Comparison of ENCODE assay signal across 10 mouse cellular contexts in genomic region chr2:30759088-30759374, GRCm38 (mm10). TPM values are rescaled to one million over a fixed set of nuclear protein-coding genes. Genes with fewer than 3 reads are reported as not detected.
DNase-seq lines count a peak whose midpoint lies in the region; ATAC-seq and TF ChIP-seq lines count a peak whose summit lies in the region.
"Had no signal": no experiment of that assay in that cellular context is flagged by ENCODE, and none has a peak within 500 bp of the region (broad histone marks: within the 10 kb centered on the region; RNA-seq: fewer than 3 reads in every experiment).

No protein-coding gene starts in this region.

- WGBS in heart, postnatal 0 days = 64% methylated on average over 4 of the region's 4 CpGs
- 49% methylated on average over 4 of the region's 4 CpGs for WGBS in forebrain, embryonic 16.5 days
- WGBS in liver, embryonic 13.5 days (ENCODE audit: insufficient replicate concordance) = 52% methylated on average over 4 of the region's 4 CpGs

- no peaks in the 10 kb centered on the region for H3K27me3 ChIP-seq in heart, postnatal 0 days (ENCODE audit: control insufficient read depth, insufficient read depth, low read length)
- no peaks in the 10 kb centered on the region for H3K27me3 ChIP-seq in forebrain, embryonic 16.5 days (replicated peaks; ENCODE audit: control insufficient read depth, insufficient read depth, low read length)
- H3K27me3 ChIP-seq in liver, embryonic 13.5 days = 0 out of 2 replicates have a peak, but pooled peaks cover 12% of the 10 kb centered on the region

- DNase-seq in heart, postnatal 0 days (ENCODE audit: low spot score) = no peak
- DNase-seq in heart, postnatal 14 days = no peak
- peak; percentile 60 for DNase-seq in R1 (ENCODE audit: low read depth, low spot score)
- DNase-seq in liver, embryonic 13.5 days = no peak
- no peak for DNase-seq in right cerebral cortex, postnatal 4 days
- DNase-seq in cerebellum, adult 9-11 months = no peak
- DNase-seq in spleen, postnatal 10 days (ENCODE audit: low spot score in 2 of 2) = no peak
- DNase-seq: gastrocnemius, postnatal 14 days had no signal

- peaks cover 27% of the 10 kb centered on the region for H3K4me1 ChIP-seq in heart, postnatal 0 days (ENCODE audit: control insufficient read depth, insufficient read depth)
- H3K4me1 ChIP-seq in forebrain, embryonic 16.5 days (replicated peaks; ENCODE audit: control insufficient read depth, insufficient read depth, low read length) = peaks cover 13% of the 10 kb centered on the region
- peaks cover 28% of the 10 kb centered on the region for H3K4me1 ChIP-seq in liver, embryonic 13.5 days (replicated peaks)

- no peak for ATAC-seq in heart, postnatal 0 days (ENCODE audit: insufficient read depth, low read depth)
- ATAC-seq in forebrain, embryonic 16.5 days = 0 out of 2 replicates have a peak, but pooled peaks have one; percentile 6
- ATAC-seq in liver, embryonic 13.5 days (ENCODE audit: low read depth) = no peak

- intact Hi-C loops in heart, postnatal 14 days (cut with DNase I) = loop anchor here (5.0 kb wide), 1 partner anchor 42 kb away; no protein-coding TSS in a partner anchor

- no peak for TF ChIP-seq EP300 in heart, postnatal 0 days (IDR thresholded peaks at IDR 0.05; ENCODE audit: low read depth)

- H3K27ac ChIP-seq in heart, postnatal 0 days (ENCODE audit: low read depth) = peak overlapping the region; percentile 87
- H3K27ac ChIP-seq in forebrain, embryonic 16.5 days (ENCODE audit: low read length) = 0 out of 2 replicates have a peak overlapping the region, but pooled peaks have one; percentile 20
- peak overlapping the region; percentile 71 for H3K27ac ChIP-seq in liver, embryonic 13.5 days
- H3K27ac ChIP-seq: macrophage had no signal

- TF ChIP-seq CTCF in heart, postnatal 0 days (IDR thresholded peaks at IDR 0.05; ENCODE audit: low read depth) = no peak

- no peak overlapping the region for H3K4me3 ChIP-seq in heart, postnatal 0 days (ENCODE audit: low read depth, low read length)
- H3K4me3 ChIP-seq in forebrain, embryonic 16.5 days (replicated peaks; ENCODE audit: low read length) = no peak overlapping the region
- no peak overlapping the region for H3K4me3 ChIP-seq in liver, embryonic 13.5 days (replicated peaks)

- H3K4me2 ChIP-seq in heart, postnatal 0 days (ENCODE audit: low read depth, low read length) = no peak overlapping the region
- H3K4me2 ChIP-seq in forebrain, embryonic 16.5 days (ENCODE audit: low read length) = no peak overlapping the region
- no peak overlapping the region for H3K4me2 ChIP-seq in liver, embryonic 13.5 days

- 0 out of 2 replicates have a peak, but pooled peaks cover 6% of the 10 kb centered on the region for H3K9me3 ChIP-seq in heart, postnatal 0 days (replicated peaks; ENCODE audit: control insufficient read depth, low read length)
- peaks cover 14% of the 10 kb centered on the region for H3K9me3 ChIP-seq in forebrain, embryonic 16.5 days (ENCODE audit: control insufficient read depth, low read length)
- 0 out of 2 replicates have a peak, but pooled peaks cover 7% of the 10 kb centered on the region for H3K9me3 ChIP-seq in liver, embryonic 13.5 days (replicated peaks)

- no peak overlapping the region for H3K9ac ChIP-seq in heart, postnatal 0 days (replicated peaks; ENCODE audit: low read depth, low read length)
- H3K9ac ChIP-seq in forebrain, embryonic 16.5 days (replicated peaks; ENCODE audit: low read depth, low read length) = no peak overlapping the region
- no peak overlapping the region for H3K9ac ChIP-seq in liver, embryonic 13.5 days

- no peaks in the 10 kb centered on the region for H3K36me3 ChIP-seq in heart, postnatal 0 days (replicated peaks; ENCODE audit: control insufficient read depth, insufficient read depth, low read length)
- H3K36me3 ChIP-seq in forebrain, embryonic 16.5 days (ENCODE audit: control insufficient read depth, insufficient read depth) = no peaks in the 10 kb centered on the region
- no peaks in the 10 kb centered on the region for H3K36me3 ChIP-seq in liver, embryonic 13.5 days

RNA-seq across cellular contexts. Expression of gene 1700001O22Rik, which starts 44.4 kb away (rescaled TPM):
- 1.5 and 4.1 TPM in 2 replicates for total RNA-seq in heart, postnatal 0 days (2014; rRNA removed; ENCODE audit: low replicate concordance)
- 1.9 and 2.0 TPM in 2 replicates for polyA plus RNA-seq in heart, postnatal 0 days (2015; fragmentation: Nextera tagmentation; extraction: Ambion mirVana)
- total RNA-seq in heart, postnatal 14 days (2021) = 1 to 10 TPM in 1 of 2 experiments, under 1 TPM in 1; 0.57 to 1.0 TPM
- polyA plus RNA-seq in forebrain, embryonic 16.5 days (2015; fragmentation: Nextera tagmentation; extraction: Ambion mirVana) = 2.1 and 2.9 TPM in 2 replicates
- 0.10 and 0.17 TPM in 2 replicates for polyA plus RNA-seq in liver, embryonic 13.5 days (2015; fragmentation: Nextera tagmentation; extraction: Ambion mirVana)
- polyA plus RNA-seq: macrophage had no signal

RNA-seq across cellular contexts. Expression of gene Ntmt1, which starts 48.6 kb away (rescaled TPM):
- total RNA-seq in heart, postnatal 0 days (2014; rRNA removed; ENCODE audit: low replicate concordance) = 67.2 and 89.9 TPM in 2 replicates
- polyA plus RNA-seq in heart, postnatal 0 days (2015; fragmentation: Nextera tagmentation; extraction: Ambion mirVana) = 83.4 and 87.8 TPM in 2 replicates
- 10 to 100 TPM; 30.0 to 34.5 TPM for total RNA-seq in heart, postnatal 14 days (2021)
- polyA plus RNA-seq in forebrain, embryonic 16.5 days (2015; fragmentation: Nextera tagmentation; extraction: Ambion mirVana) = 120 and 121 TPM in 2 replicates
- 35.5 and 36.3 TPM in 2 replicates for polyA plus RNA-seq in liver, embryonic 13.5 days (2015; fragmentation: Nextera tagmentation; extraction: Ambion mirVana)

Comparison
In these comparisons a context has a peak if more than half of its experiments do, and no peak if none do; other contexts are left out.
1. H3K27ac ChIP-seq: peak in every context shown above with its lines; median percentile 87 in heart, postnatal 0 days; 71 in liver, embryonic 13.5 days; 20 in forebrain, embryonic 16.5 days.